Mouse (Mus musculus) gastrocnemius, postnatal 25 days (tissue): ENCODE measurements around the gene Gm49337. TPM values are rescaled to one million over a fixed set of nuclear protein-coding genes. Genes with fewer than 3 reads are reported as not detected.

Experiments used
- DNase-seq: peaks from one replicate; pipeline ENCODE4 v3.0.0; 2022
- total RNA-seq, 2 experiments: library from RNA; stranded (reverse); gene quantifications; 1 replicate in 1 of 2; 2 replicates in 1 of 2; pipeline ENCODE4 v1.2.3; 2021

Gm49337 gene
- total RNA-seq, 2 experiments from 2014 or later, result 0.29 to 0.82 TPM

DNA sequence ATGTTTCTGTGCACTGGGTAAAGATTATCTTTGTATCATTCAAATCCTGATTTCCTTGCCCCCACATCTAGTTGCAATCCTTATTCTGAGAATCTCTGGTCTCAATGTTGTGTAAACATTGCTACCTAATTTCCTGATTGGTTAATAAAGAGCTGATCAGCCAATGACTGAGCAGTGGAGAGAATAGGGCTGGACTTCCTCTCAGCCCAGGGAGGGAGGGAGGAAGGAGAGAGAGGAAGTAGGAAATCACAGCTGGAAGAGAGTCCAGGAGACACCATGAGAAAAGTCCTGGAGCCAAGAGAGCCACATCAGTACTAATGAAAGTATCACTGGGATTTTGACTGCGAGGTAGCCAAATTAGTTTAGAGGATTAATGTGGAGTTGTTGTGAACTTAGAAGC is 163.1 kb downstream of the Gm49337 start:
- DNase-seq, result no peak

GRCm38 (mm10) chr4:116342119-116342518 is 168.9 kb downstream of the Gm49337 start:
- DNase-seq, result no peak

Other genes starting within 250 kb of the Gm49337 start
- not detected for gene Dmbx1, start 233.5 kb upstream of the Gm49337 start, total RNA-seq
- under 1 TPM; 0.35 to 0.46 TPM for gene Faah, start 155.5 kb upstream of the Gm49337 start, total RNA-seq
- 10 to 100 TPM; 15.3 to 16.7 TPM for gene Nsun4, start 119.5 kb upstream of the Gm49337 start, total RNA-seq
- gene Uqcrh, start 98.3 kb upstream of the Gm49337 start, total RNA-seq, result 1,000 to 10,000 TPM in 1 of 2 experiments, 100 to 1,000 TPM in 1; 981 to 1,020 TPM
- 10 to 100 TPM; 17.8 to 20.3 TPM for gene Lrrc41, start 98.1 kb upstream of the Gm49337 start, total RNA-seq
- gene Rad54l, start 49.7 kb upstream of the Gm49337 start, total RNA-seq, result under 1 TPM; 0.36 to 0.91 TPM
- gene Pomgnt1, start 49.5 kb upstream of the Gm49337 start, total RNA-seq, result 10 to 100 TPM; 48.1 to 48.2 TPM
- gene Lurap1, start 22.0 kb upstream of the Gm49337 start, total RNA-seq, result 1 to 10 TPM; 7.3 to 8.2 TPM
- not detected for gene Tspan1, start 5.8 kb upstream of the Gm49337 start, total RNA-seq
- not detected for gene 1700042G07Rik, start within 50 bp of the Gm49337 start, total RNA-seq
- gene Pik3r3, start 48.2 kb downstream of the Gm49337 start, total RNA-seq, result 1 to 10 TPM; 5.3 to 6.8 TPM